Mouse (Mus musculus) right cerebral cortex, postnatal 14 days (tissue): ENCODE data around the gene Dcp1b.
A peak's percentile ranks its signal among the peaks of the same experiment; 100 is the strongest.
"Not testable (repeated sequence)": the region's sequence is repeated elsewhere in the genome, so short reads cannot be mapped to it uniquely, and the experiment has no call there.

ENCODE experiments used
- DNase-seq: peaks from one replicate; pipeline ENCODE4 v3.0.0; 2022

Gene Dcp1b

DNA sequence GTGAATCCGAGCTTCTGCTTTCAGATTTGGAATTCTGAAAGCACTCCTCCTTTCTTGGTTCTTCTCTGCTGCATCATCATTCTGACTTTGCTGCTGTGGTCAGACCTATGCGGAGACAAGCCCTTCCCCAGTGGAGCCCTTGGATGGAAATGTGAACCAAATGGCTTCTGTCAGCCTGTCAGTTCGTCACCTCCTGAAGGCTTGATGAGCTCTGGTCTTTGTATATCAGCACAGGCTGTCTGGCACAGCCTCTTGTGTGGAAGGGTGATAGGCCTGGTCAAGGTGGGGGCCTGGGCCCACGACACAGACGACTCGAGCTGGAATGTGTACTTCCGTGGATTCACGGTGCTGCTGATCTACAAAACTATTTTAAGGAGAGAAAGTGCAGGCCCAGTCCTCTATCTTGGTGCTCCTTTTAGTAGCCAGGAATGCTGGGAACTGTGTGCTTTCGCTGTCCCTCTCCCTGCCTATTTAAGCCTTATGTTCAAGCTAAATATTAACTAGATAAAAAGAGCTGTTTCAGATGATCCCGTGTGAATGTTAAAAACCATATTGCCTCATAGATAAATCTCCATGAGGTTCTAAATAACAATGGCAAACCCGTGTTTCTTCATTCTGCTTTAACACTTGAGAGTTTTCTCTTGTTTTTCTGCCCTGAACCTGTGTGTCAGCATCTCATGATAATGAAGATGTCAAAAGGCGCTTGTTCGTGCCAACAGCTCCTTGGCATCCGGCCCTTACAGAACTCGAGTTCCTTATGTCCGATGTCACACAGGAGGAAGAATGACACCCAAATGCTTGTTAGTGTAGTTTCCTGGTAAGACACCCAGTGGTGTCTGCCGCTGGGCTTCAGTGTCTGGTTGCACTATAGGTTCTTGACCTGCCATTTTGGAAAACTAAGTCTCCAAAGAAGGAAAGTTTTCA is 21.6 kb downstream of the Dcp1b start, which contains the start of gene Cacna1c:
Gene Cacna1c, minus strand, starts transcription at position 37 of the 924 bp plus-strand sequence.
- no peak for DNase-seq

DNA sequence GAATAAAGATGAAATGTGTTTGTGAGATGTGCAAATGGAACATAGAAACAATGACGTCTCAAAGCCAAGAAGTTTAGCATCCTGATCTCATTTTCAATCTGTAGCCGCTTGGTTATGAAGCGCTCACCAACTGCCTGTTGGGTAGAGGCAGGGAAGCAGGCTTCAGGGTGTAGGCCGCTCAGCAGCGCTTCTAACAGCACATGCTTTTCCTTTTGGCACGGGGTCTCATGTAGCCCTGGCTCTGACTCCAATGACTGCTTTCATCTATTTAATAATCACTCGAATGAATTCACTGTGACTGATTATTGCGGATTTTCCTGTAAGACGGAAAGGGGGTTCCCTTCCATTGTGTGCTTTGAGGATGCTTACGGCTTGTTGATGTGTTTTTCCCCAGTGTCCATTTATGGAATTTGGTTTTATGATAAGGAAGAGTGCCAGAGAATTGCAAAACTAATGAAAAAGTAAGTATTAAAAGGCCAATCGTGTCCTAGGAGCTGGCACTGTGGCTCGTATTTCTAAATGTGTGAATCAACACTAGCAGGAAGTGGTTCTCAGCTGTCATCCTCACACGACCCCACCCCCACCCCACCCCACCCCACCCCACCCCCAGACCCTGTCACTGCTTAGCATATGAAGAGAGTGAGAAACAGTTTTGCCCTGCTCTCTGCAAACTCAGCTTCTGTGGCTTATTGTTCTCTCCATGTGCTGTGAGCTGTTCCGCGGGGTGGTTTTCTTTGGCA is 23.7 kb downstream of the Dcp1b start:
- DNase-seq = no peak

DNA sequence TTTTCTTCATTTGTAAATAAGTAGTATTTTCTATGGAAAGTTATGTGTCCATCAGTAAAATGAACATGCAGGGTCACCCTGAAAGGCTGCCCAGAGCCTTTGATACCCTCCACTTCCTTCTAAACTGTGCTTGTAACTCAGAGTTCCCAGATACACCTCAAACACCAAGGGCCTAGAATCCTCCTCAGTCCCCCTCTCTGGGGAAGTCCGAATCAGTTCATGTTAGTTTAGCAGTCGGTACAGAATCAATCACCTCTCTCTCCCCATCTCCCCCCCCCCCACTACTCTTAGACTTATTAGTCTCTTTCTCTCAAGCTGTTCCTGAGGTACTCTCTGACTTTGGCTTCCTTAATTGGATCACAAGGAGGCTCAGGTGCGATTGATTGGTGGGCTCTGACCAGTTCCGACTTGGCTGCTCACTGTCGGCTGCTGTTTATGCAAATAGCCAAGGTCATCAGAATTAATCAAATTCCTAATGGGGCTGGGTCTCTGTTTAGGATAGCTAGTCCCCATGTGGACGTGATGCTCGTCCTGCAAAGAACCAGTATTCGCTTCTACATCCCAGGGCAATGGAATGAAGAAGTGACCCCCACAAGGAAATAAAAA is 24.3 kb downstream of the Dcp1b start:
- DNase-seq = no peak

DNA sequence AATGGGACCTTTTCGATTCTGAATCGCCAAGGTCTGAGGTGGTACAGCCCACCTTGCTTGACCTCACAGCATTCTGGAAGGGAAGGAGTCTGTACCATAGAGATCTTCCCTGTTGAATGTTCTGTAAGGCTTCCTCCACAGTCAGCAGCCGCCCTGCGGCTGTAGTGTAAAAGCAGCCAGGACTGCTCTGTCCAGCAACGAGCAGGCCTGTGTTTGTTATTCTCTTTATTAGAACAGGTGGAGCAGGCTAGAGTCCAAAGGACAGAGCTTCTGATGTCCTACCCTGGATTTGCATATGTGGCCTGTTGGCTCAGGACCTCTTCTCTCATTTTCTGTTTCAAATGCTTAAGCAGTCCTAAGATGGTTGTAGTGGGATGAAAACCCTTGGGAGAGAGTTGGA is 25.3 kb downstream of the Dcp1b start:
- no peak for DNase-seq

DNA sequence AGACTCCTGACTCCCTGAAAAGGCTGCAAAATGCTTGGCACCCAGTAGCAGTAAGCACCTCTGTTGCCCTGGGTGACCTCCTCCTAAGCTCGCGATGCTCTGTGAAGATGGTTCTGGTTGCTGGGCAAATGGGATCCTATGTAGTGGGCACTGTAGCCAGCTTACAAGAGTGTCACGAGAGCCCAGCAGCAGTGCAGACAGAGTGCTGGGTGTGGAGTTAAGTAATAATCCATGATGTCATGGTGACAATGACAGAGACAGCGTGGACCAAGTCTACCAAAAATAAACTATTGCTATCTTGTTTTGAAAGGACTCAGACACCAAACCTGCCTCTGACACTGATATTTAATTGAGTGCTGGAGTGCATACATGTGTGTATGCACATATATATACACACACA is 26.5 kb downstream of the Dcp1b start:
- DNase-seq = no peak

DNA sequence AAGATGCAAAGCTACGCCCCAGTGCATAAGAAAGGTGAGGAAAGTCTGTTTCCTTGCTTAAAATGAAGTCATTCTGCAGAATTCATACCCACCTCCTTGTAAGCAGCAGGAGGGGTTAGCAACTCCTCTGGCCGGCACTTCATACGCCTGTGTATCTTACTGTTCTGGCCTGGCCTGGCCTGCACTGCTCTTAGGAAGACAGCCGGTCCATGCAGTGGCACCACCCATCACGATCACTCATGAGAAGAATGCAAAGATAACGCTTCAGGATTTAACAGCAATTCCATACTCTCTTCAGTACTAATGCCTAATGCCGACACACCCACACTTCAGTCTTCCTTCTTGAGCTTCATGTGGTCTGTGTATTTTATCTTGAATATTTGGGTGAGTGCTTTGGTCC is 29.2 kb downstream of the Dcp1b start:
- no peak for DNase-seq

DNA sequence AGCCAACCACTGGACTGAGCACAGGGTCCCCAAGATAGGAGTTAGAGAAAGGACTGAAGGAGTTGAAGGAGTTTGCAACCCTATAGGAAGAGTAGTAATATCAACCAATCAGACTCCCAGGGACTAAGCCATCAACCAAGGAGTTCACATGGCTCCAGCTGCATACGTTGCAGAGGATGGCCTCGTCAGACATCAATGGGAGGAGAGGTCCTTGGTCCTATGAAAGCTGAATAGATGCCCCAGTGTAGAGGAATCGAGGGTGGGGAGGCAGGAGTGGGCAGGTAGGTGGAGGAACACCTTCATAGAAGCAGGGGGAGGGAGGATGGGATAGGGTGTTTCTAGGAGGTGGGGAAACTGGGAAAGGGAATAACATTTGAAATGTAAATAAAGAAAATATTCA is 29.9 kb downstream of the Dcp1b start:
- DNase-seq = no peak

DNA sequence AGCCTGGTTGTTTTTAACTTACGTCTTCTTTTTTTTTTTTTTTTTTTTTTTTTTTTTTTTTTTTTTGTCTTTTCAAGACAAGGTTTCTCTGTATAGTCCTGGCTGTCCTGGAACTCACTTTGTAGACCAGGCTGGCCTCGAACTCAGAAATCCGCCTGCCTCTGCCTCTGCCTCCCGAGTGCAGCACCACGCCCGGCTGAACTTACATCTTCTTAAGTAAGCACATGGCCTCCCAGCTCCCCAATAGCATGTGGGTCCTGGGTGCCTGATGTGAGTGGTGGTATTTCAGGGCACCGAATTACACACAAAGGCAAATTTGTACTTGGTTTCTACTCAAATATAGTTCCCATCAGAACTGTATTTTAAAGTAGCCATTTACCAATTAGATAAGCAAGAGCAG is 31.0 kb downstream of the Dcp1b start:
- not testable (repeated sequence) for DNase-seq

DNA sequence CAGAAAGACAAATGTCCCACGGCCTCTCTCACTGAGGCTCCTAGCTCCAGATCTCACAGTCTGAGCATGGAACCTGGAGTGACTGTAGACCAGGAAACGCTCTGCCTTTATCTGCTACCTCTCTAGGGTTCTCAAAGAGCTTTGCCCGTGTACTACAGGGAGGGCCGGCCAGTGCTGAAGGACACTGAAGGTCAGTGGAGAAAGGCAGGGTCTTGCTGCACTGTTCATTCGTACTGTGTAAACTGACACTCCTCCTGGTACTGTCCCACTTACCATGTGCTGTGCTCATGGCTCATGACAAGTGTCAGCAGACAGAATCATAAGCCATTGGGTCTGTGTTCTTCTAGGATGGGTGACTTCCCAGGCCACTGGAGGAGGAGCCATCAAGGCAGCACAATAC is 38.3 kb downstream of the Dcp1b start:
- DNase-seq = no peak

DNA sequence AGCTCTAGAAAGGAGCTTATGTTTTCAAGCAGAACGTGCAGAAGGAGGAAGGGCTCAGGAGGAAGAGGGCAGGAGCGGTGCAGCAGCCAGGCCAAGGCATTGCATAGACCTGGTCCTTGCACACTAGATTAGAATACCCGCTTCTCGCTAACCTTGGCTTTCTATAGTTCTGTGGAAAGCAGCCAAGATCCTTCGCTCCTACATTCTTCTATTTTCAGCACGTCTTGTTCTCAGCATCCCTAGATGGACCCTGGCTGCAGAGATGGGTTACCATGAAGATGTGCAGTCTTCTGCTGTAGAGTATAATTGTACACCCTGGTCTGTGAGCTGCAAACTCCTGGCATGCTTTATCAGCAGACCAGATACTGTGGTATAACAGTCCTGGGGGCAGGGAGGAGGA is 39.1 kb downstream of the Dcp1b start:
- DNase-seq = no peak

DNA sequence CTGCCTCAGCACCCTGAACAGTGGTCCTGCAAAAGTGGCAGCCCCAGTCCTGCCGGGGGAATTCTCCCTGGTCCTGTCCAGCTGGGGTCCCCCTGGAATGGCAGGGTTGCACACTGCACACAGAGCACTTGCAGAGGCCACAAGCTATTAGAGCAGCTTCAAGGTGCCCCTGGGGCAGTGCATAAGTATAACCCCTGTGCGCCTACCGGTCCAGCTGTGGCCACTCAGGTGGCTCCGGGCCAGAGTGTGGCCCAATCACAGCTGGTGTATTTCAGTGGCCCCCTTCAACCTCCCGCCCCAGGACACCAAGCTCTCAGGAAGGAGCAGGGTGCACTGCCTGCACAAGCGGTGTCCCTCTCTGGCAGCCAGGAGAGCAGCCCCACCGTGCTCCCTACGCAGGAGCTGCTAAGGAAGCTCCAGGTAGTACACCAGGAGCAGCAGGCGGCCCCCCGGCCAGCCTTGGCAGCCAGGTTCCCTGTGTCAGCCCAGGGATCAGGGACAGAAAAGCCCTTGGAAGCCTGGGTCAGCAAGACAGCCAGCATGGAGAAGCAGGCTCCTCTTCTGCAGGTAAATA is 40.1 kb downstream of the Dcp1b start:
- no peak for DNase-seq

DNA sequence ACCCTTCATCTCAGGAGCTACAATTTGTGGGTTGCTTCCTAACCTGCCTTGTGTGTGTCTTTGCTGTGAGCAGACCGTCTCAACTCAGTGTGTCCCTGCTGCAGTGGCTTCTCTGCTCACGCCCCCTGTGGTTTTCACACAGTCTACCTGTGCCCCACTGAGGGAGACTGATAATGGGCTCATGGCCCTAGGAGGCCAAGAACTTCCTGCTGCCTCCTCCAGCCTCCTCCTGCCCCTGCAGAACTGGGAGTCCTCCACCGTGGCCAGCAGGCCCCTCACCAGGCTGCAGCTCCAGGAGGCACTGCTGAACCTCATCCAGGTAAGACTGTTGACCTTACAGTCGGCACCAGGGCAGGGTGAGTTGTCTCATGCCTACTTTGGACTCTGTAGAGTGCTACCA is 42.6 kb downstream of the Dcp1b start:
- no peak for DNase-seq

DNA sequence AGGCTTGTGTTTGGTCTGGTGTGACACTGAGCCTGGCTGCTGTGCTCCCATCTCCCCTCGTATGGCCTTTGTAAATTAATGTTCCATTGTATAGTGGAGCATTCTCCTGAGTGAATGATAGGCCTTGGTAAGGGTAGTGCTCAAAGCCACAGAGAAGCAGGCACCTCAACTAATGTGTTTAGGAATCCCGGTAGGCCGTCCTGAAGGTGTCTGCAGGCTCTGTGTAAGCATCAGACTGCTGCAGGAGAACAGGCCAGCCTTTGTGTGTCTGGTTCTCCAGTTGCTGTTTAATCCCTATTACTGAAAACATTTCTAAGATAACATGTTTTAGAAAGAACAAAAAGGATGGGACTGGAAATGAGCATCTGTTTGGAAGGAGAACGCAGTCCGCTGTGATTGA is 43.5 kb downstream of the Dcp1b start:
- no peak for DNase-seq

DNA sequence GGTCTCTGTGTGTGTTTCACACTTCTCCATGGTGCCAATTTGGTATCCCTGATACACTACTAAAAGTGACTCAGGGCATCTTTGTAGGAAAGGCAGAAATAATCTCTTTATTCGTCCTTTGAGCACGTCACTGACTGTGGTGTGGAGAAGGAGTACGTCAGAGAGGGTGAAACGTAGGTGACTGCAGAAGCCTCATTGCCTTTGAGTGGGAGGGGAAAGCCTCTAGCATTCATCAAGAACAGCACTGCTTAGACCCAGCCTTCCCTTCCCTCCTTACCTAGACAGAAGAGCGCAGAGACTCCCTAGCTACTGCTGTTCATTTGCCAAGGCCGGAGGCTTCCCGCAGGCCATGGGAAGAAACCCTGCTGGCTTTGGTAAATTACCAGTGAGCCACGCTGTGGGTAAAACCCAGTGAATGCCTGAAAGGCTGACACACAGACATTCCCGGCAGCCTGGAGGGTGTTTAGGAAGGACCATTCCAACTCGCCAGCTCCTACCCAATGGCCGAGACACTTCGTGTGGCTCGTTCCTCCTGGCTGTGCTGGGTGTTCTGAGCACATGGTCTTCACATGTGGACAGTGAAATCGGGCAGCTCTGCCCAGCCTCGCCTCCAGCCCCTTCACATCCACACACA is 44.3 kb downstream of the Dcp1b start:
- DNase-seq = no peak

DNA sequence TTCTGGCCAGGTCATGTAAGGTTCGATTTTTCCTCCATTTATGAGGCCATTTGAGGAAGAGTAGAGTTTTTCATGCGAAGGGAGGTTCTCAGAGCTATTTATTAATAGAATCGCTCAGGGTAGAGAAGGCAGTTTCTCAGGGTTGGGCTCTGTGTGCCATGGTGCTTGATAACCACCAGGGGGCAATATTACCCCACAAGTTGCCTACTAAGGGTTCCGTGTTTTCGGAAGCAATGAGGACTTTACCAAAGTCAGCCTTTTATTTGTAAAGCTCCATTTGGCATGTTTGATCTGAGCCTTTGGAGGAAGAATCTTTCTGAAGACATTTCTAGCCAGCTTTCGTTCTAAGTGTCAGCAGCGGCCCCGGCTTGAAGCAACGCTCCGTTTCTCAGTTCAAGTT is 45.2 kb downstream of the Dcp1b start:
- peak; percentile 39 for DNase-seq

DNA sequence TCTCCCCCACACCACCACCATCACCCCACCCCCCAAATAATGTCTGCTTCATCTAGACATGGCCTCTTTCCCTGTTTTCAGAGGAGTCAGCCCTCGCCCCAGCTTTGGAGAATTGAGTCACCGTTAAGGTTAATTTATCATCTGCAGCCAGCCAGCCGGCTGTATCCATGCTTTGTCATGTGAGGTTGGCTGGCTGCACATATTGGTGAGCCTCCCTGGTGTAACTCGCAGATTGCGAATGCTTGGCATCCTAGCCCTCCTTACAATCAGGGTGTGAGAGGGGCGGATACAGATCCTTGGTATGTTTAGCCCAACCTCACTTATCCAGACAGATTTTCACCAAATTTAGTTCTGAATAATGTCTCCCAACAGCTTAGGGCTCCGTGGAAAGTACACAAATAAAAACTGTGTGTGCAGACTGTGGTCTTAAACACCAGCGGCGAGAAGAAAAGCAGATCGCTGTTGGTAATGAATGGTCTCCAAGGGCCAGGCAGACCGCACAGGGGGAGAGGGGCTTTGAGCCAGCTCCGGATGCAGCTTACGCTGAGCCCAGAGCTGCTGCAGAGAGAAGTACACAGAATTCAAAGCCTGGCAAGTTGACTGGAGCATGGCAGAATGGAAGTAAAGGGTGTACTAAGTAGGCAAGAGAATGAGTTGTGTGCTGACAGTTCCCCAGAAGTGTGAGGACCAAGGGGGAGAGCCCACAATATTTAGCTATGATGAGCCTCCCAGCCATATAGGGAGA is 49.6 kb downstream of the Dcp1b start:
- no peak for DNase-seq

DNA sequence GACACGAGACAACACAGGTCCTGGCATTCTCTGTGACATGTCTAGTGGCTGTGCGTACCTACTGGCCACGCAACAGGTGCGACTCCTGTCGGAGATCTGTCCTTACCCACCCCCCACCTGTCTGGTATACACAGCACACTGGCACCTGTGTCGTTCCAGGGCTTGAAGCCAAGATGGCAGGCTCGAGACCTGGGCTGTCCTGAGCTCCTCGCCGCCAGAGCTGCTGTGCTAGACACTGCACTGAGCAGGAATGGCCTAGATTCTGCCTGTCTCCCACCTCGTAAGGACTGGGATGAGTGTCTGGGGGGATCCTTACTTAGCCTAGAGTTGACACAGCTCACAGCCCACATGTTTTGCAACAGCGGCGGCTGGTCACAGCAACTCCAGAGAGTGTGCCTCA is 50.2 kb downstream of the Dcp1b start:
- DNase-seq = no peak

DNA sequence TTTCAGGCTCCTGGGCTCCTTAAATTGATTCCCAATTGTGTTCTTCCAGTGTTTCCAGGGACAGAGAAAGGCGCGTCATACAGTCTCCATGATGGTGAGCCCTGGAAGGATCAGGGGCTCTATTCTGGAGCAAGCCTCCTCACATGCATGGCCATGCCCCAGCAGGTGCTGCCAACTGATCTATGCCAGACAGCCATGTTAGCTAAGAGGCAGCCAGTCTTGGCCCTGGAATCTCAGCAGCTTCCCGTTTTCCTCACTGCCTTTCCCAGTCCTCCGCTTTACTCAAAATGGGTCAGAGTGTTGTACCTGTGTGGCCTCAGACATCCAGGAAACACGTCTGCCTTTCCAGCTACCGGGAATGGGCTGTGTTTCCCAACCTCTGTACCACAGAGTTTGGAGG is 50.7 kb downstream of the Dcp1b start:
- DNase-seq = no peak

DNA sequence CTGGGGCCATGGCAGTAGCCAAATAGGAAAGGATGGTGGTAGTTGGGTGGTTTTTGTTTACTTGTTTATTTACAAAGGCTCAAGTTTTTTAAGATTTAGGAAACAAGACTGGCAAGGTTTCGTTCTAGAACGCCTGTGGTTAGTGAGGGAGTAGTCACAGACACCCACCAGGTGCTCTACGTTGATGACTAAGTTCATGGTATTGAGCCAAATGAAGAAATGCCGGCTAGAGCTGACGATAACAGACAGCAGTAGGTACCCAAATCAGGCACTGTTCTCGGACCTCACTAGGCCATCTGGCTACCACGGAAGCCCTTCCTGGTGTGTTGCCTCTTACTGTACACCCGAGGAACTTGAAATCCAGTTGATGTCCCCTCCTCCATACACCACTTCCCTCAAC is 51.9 kb downstream of the Dcp1b start:
- no peak for DNase-seq

DNA sequence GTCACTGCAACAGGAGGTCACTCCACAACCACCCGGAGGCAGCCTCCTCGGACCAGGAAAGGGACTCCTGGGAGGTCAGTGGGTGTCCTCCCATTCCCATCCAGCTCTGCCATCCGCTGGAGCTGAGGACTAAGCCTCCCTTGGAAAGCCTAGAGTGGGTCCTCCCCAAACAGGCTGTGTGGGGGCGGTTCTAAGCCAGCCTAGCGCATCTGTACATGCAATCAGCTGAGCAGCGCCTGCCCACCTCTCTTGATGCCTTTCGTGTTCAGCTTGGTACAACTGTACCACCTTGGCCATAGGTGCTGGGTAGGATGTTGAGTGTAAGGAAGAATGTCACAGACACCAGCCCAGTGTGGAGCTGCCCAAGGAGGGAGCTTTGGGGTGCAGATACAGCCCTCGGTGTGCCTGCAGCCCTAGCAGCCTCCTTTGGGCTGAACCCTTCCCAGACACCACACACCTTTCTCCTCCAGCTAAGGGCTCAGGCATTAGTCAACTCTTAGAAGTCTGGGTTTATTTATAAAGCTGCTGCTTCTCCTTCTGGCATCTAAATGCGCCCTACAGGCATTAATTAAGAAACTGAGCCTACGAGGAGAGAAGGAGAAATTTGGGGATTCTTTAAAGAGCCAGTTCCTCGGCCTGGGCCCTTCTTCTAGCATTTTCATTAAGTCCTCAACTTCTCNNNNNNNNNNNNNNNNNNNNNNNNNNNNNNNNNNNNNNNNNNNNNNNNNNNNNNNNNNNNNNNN is 54.0 kb downstream of the Dcp1b start:
- DNase-seq = no peak

DNA sequence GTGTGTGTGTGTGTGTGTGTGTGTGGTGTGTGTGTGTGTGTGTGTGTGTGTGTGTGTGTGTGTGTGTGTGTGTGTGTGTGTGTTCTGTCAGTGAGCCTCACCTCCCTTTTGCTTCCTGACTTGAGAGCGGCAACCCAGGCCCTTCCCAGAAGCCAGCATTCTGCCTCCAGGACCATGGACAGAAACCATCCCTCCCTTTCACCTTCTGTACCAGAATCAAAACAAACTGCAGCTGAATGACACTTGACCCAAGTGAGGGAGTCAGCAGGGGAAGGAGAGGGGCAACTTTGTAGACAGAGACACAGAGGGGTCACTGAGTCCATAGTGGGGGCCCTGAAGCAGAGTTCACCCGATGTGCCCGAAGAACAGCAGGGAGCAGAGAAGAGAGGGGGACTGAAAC is 58.0 kb downstream of the Dcp1b start:
- no peak for DNase-seq

DNA sequence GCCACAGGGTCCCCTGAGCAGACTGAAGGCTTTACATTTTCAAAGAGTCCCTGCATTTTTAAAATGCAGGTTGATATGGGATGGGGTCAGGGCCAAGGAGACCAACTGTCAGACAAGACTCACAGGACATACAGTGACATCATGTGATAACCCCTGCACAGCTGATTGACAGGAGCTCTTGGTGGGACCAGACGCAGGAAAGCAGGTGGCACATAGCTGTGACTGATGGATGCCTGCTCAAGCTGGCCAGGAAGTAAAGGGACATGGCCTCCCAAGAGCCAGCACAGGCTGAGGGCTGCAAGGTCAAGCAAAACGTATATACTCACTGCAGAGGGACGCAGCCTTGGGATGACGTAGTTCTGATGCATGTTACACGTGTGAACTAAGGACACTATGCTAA is 60.4 kb downstream of the Dcp1b start:
- DNase-seq = no peak
